Mouse (Mus musculus): ENCODE results near the gene Ndufs5. TPM values are rescaled to one million over a fixed set of nuclear protein-coding genes. Genes with fewer than 3 reads are reported as not detected.

Ndufs5 gene
- polyA plus RNA-seq (2012; rRNA removed) = 376 and 443 TPM in 2 replicates

GRCm38 (mm10) chr4:123717574-123718433 is at the start of gene Ndufs5:
Gene Ndufs5 (minus strand): TSS chr4:123718202.

GRCm38 (mm10) chr4:123750152-123750651 is 32.2 kb upstream of the Ndufs5 start, which contains the start of gene Akirin1:
Gene Akirin1 (minus strand): TSS chr4:123750345.

GRCm38 (mm10) chr4:123684260-123684659 is 33.7 kb downstream of the Ndufs5 start, which contains the start of gene Macf1:
Gene Macf1 (minus strand): TSS chr4:123684360.

Other genes with a start within 250 kb of the Ndufs5 start
- gene Macf1, start 33.8 kb downstream of the Ndufs5 start, polyA plus RNA-seq (2012; rRNA removed) = 169 and 172 TPM in 2 replicates
- gene Akirin1, start 32.1 kb upstream of the Ndufs5 start, polyA plus RNA-seq (2012; rRNA removed) = 55.0 and 61.2 TPM in 2 replicates
- 1.6 and 2.2 TPM in 2 replicates for gene Rhbdl2, start 69.7 kb upstream of the Ndufs5 start, polyA plus RNA-seq (2012; rRNA removed)
- not detected in 2 replicates for gene 4933427I04Rik, start 141.5 kb upstream of the Ndufs5 start, polyA plus RNA-seq (2012; rRNA removed)
- gene Mycbp, start 186.6 kb upstream of the Ndufs5 start, polyA plus RNA-seq (2012; rRNA removed) = 18.6 and 22.2 TPM in 2 replicates
- gene Rragc, start 199.2 kb upstream of the Ndufs5 start, polyA plus RNA-seq (2012; rRNA removed) = 60.1 and 62.3 TPM in 2 replicates
- not detected in 2 replicates for gene 4930535I16Rik, start 199.8 kb upstream of the Ndufs5 start, polyA plus RNA-seq (2012; rRNA removed)